11 mouse cellular contexts compared by ENCODE assay signal in the genomic region with DNA sequence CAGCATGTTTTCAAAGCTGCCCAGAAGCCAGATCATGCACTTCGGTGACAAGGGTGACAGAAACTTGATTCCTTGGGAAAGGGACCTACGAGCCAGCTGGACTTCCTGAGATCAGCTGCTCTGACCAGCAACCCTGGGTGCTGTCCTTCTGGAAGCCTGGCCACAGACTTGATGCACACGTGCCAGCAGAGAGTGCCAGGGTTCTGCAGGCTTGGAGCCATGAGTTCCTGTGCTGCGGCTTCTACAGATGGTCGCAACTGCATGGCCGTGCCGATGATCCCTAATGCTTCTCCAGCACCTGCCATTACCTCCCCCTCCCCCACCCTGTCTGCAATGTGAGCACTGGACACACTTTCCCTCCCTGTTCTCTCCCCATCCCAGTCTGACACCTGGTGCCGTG. TPM values are rescaled to one million over a fixed set of nuclear protein-coding genes. Genes with fewer than 3 reads are reported as not detected.
DNase-seq lines count a peak whose midpoint lies in the region; ATAC-seq and TF ChIP-seq lines count a peak whose summit lies in the region.
"Had no signal": no experiment of that assay in that cellular context is flagged by ENCODE, and none has a peak within 500 bp of the region (broad histone marks: within the 10 kb centered on the region; RNA-seq: fewer than 3 reads in every experiment).

No protein-coding gene starts in this region.

- H3K9ac ChIP-seq in kidney, embryonic 15.5 days, result no peak overlapping the region
- H3K9ac ChIP-seq: heart, embryonic 15.5 days; lung, embryonic 14.5 days; stomach, embryonic 15.5 days had no signal

- no peak overlapping the region for H3K27ac ChIP-seq in kidney, adult 2 months (ENCODE audit: insufficient read depth, low read depth, low read length)
- H3K27ac ChIP-seq in kidney, embryonic 15.5 days, result no peak overlapping the region
- H3K27ac ChIP-seq: heart, embryonic 15.5 days; kidney, postnatal 0 days; stomach, embryonic 15.5 days had no signal

- no peaks in the 10 kb centered on the region for H3K4me1 ChIP-seq in kidney, adult 2 months (ENCODE audit: control insufficient read depth, insufficient read depth, low read length)
- 0 out of 2 replicates have a peak, but pooled peaks cover 3% of the 10 kb centered on the region for H3K4me1 ChIP-seq in kidney, embryonic 15.5 days
- H3K4me1 ChIP-seq: heart, embryonic 15.5 days; stomach, embryonic 15.5 days had no signal

- no peaks in the 10 kb centered on the region for H3K27me3 ChIP-seq in kidney, adult 2 months (replicated peaks; ENCODE audit: control insufficient read depth, insufficient read depth, low read length)
- H3K27me3 ChIP-seq in kidney, embryonic 15.5 days, result no peaks in the 10 kb centered on the region
- H3K27me3 ChIP-seq: heart, embryonic 15.5 days; stomach, embryonic 15.5 days had no signal

- no peaks in the 10 kb centered on the region for H3K36me3 ChIP-seq in kidney, adult 2 months (ENCODE audit: control insufficient read depth, insufficient read depth, low read length)
- H3K36me3 ChIP-seq in kidney, embryonic 15.5 days, result no peaks in the 10 kb centered on the region
- H3K36me3 ChIP-seq: heart, embryonic 15.5 days; stomach, embryonic 15.5 days had no signal

- TF ChIP-seq POLR2A in kidney, adult 2 months (IDR thresholded peaks at IDR 0.05; ENCODE audit: low read depth, low read length), result no peak

- H3K4me3 ChIP-seq in kidney, adult 2 months (ENCODE audit: insufficient read depth, low read depth, low read length), result no peak overlapping the region
- H3K4me3 ChIP-seq in kidney, embryonic 15.5 days (replicated peaks), result no peak overlapping the region
- H3K4me3 ChIP-seq: heart, embryonic 15.5 days; stomach, embryonic 15.5 days had no signal

- DNase-seq in kidney, adult 2 months, result peak; percentile 51
- no peak for DNase-seq in kidney, postnatal 4 days
- DNase-seq in adipocyte (ENCODE audit: low spot score), result peak; percentile 85
- peak; percentile 95 for DNase-seq in brain, adult 2 months (ENCODE audit: low read depth, low spot score)
- DNase-seq in fibroblast of lung, adult 2 months (ENCODE audit: low read depth), result peak; percentile 62
- no peak for DNase-seq in embryo, embryonic 10 days (ENCODE audit: low spot score)
- DNase-seq: lung, embryonic 14.5 days had no signal

- no peak for TF ChIP-seq CTCF in kidney, adult 2 months (conservative IDR thresholded peaks at IDR 0.05; ENCODE audit: insufficient read depth, insufficient read length, low read depth, low read length)

- no peak for ATAC-seq in kidney, embryonic 15.5 days (replicated peaks; ENCODE audit: low FRiP score)

- no peaks in the 10 kb centered on the region for H3K9me3 ChIP-seq in kidney, embryonic 15.5 days (replicated peaks)
- H3K9me3 ChIP-seq: heart, embryonic 15.5 days; stomach, embryonic 15.5 days had no signal

- 24% methylated on average over 8 of the region's 8 CpGs for WGBS in kidney, adult 2 months
- 18% methylated on average over 8 of the region's 8 CpGs for WGBS in kidney, embryonic 15.5 days

- no peak overlapping the region for H3K4me2 ChIP-seq in kidney, embryonic 15.5 days
- H3K4me2 ChIP-seq: heart, embryonic 15.5 days; lung, embryonic 14.5 days; stomach, embryonic 15.5 days had no signal

RNA-seq across cellular contexts. Expression of a gene that starts 7.8 kb away (rescaled TPM):
- polyA plus RNA-seq in kidney, adult 2 months (2012; rRNA removed), result 0.07 and 0.20 TPM in 2 replicates
- not detected in 2 replicates for polyA plus RNA-seq in kidney, embryonic 15.5 days (2015; fragmentation: Nextera tagmentation; extraction: Ambion mirVana)
- polyA plus RNA-seq: lung, embryonic 14.5 days had no signal

RNA-seq across cellular contexts. Expression of a gene that starts 10.4 kb away (rescaled TPM):
- polyA plus RNA-seq in kidney, adult 2 months (2012; rRNA removed), result 15.8 and 16.3 TPM in 2 replicates
- polyA plus RNA-seq in kidney, embryonic 15.5 days (2015; fragmentation: Nextera tagmentation; extraction: Ambion mirVana), result 6.0 and 6.5 TPM in 2 replicates

RNA-seq across cellular contexts. Expression of a gene that starts 28.9 kb away (rescaled TPM):
- polyA plus RNA-seq in kidney, adult 2 months (2012; rRNA removed), result 0.56 and 0.67 TPM in 2 replicates
- polyA plus RNA-seq in kidney, embryonic 15.5 days (2015; fragmentation: Nextera tagmentation; extraction: Ambion mirVana), result 0.08 and 0.22 TPM in 2 replicates

RNA-seq across cellular contexts. Expression of a gene that starts 41.9 kb away (rescaled TPM):
- polyA plus RNA-seq in kidney, adult 2 months (2012; rRNA removed), result 91.4 and 115 TPM in 2 replicates
- polyA plus RNA-seq in kidney, embryonic 15.5 days (2015; fragmentation: Nextera tagmentation; extraction: Ambion mirVana), result 43.9 and 44.5 TPM in 2 replicates

Comparison
In these comparisons a context has a peak if more than half of its experiments do, and no peak if none do; other contexts are left out.
1. DNase-seq: peak in kidney, adult 2 months (single experiment), adipocyte (single experiment), brain, adult 2 months (single experiment) and fibroblast of lung, adult 2 months (single experiment); none in kidney, postnatal 4 days (0 of 2) and embryo, embryonic 10 days (single experiment).